Mouse (Mus musculus): Measurements from ENCODE around the gene Ctc1. TPM values are rescaled to one million over a fixed set of nuclear protein-coding genes. Genes with fewer than 3 reads are reported as not detected.

The Ctc1 gene
- total RNA-seq, 1 experiment from 2014 or later = 30.8 TPM

DNA sequence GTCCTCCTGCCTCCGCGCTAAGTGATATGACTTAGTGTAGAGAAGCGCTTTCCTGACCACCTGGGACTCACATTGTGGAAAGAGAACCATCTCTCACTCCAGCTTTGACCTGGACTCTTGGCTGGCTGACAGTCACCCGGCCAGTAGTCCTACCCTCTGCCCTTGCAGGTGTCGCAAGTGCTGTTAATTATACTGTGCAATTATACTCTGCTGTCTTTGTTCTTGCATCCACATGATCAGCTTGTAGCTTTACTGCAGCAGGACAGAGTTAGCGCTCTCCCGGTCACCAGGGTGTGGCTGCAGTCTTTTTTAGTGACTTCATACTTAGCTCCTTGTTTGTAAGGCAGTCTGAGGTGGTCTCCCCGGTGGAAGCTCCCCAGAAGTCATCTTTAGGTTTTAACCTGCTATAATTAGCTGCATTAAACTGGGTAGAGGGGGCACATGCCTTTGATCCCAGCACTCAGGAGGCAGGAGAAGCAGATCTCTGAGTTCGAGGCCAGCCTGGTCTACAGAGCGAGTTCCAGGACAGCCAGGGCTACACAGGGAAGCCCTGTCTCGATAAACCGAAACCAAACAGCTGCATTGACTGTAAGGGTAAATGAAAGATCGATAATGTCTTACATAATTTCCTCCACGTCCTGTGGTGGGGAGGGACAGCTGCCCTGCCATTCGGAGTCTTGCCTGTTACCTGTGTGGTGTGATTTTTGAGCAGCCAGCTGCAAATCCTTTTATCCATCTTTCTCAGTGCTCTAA, 64.6 kb downstream of the Ctc1 start:
- no peak for ATAC-seq (replicated peaks; ENCODE audit: low read depth, poor library complexity, severe bottlenecking)

DNA sequence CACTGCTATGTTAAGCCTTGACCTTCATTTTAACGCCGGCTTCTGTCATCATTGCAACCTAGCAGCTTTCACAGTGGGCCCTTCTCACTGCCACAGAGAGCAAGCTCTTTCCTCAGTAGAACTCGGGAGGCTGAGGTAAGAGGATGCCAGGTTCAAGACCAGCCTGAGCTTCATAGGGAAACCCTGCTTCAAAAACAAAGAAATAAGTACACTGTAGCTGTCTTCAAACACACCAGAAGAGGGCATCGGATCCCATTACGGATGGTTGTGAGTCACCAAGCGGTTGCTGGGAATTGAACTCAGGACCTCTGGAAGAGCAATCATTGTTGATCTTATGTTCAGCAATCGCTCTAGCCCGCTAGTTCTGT, 65.1 kb downstream of the Ctc1 start:
- ATAC-seq (replicated peaks; ENCODE audit: low read depth, poor library complexity, severe bottlenecking) = no peak

DNA sequence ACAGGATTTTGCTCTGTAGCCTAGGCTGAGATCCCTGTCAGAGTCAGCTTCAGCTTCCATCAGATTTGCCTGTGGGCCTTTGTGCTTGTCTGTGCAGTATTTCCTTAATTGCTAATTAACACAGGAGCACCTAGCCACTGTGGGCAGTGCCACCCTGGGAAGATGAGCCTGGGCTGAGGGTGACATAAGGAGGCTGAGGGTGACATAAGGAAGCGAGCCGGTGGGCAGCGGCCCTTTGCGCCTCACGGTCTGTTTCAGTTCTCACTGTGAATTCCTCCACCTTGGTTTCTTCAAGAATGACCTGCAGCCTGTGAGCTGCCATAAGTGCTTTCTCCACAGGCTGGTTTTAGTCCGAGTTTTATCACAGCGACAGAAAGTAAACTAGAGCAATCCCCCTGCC, 65.9 kb downstream of the Ctc1 start:
- ATAC-seq (replicated peaks; ENCODE audit: low read depth, poor library complexity, severe bottlenecking) = no peak

DNA sequence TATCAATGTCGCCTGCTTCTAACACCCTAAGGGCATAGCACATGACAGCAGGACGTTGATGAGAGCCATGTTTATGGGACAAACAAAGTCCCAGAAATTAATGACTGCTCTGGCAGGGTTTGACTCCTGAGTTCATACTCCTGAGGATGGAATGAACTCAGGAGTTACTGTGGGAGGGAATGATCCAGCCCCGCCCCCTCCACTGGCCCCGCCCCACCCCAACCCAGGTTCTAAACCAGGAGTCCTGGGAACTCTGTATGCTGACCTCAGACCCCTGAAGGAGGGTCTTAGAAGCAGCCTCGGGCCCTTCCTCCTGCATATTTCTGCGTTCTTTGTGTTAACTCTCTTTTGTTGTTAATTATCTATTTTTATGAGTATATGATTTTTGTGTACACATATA, 69.9 kb downstream of the Ctc1 start:
- ATAC-seq (replicated peaks; ENCODE audit: low read depth, poor library complexity, severe bottlenecking) = no peak

Other genes starting within 250 kb of the Ctc1 start
- 36.8 and 38.4 TPM in 2 replicates for gene Ndel1, start 144.1 kb upstream of the Ctc1 start, total RNA-seq (2017)
- gene Rnf222, start 127.4 kb upstream of the Ctc1 start, total RNA-seq (2017) = 0.23 TPM in 1 of 2 replicates, not detected in the other
- 5,501 and 6,055 TPM in 2 replicates for gene Rpl26, start 114.3 kb upstream of the Ctc1 start, total RNA-seq (2017)
- gene Odf4, start 88.8 kb upstream of the Ctc1 start, total RNA-seq (2017) = not detected in 2 replicates
- 0.14 and 1.1 TPM in 2 replicates for gene Arhgef15, start 58.4 kb upstream of the Ctc1 start, total RNA-seq (2017)
- 1.4 and 2.1 TPM in 2 replicates for gene Slc25a35, start 47.8 kb upstream of the Ctc1 start, total RNA-seq (2017)
- gene Rangrf, start 40.7 kb upstream of the Ctc1 start, total RNA-seq (2017) = 36.7 and 39.4 TPM in 2 replicates
- gene Pfas, start 7.5 kb upstream of the Ctc1 start, total RNA-seq (2017) = 50.5 and 57.2 TPM in 2 replicates
- 89.5 and 121 TPM in 2 replicates for gene Aurkb, start 29.7 kb downstream of the Ctc1 start, total RNA-seq (2017)
- gene Borcs6, start 43.8 kb downstream of the Ctc1 start, total RNA-seq (2017) = 4.5 and 5.4 TPM in 2 replicates
- gene Tmem107, start 54.9 kb downstream of the Ctc1 start, total RNA-seq (2017) = 23.2 and 26.3 TPM in 2 replicates
- gene Vamp2, start 72.6 kb downstream of the Ctc1 start, total RNA-seq (2017) = 7.1 and 10.0 TPM in 2 replicates
- 9.3 and 16.9 TPM in 2 replicates for gene Per1, start 79.3 kb downstream of the Ctc1 start, total RNA-seq (2017)
- gene Hes7, start 104.5 kb downstream of the Ctc1 start, total RNA-seq (2017) = not detected in 2 replicates
- gene 9130213A22Rik, start 106.7 kb downstream of the Ctc1 start, total RNA-seq (2017) = not detected in 2 replicates
- gene Aloxe3, start 110.0 kb downstream of the Ctc1 start, total RNA-seq (2017) = 6.9 TPM in 1 of 2 replicates, not detected in the other
- not detected in 2 replicates for gene Alox12b, start 141.1 kb downstream of the Ctc1 start, total RNA-seq (2017)
- not detected in 2 replicates for gene Alox8, start 181.9 kb downstream of the Ctc1 start, total RNA-seq (2017)
- gene Gucy2e, start 221.1 kb downstream of the Ctc1 start, total RNA-seq (2017) = 0.14 TPM in 1 of 2 replicates, not detected in the other

Data from common myeloid progenitor, adult 5-6 weeks (primary cell).